Mouse (Mus musculus): ENCODE results near the gene Arhgef18. TPM values are rescaled to one million over a fixed set of nuclear protein-coding genes. Genes with fewer than 3 reads are reported as not detected.

The Arhgef18 gene
- polyA plus RNA-seq, 2 experiments, result 2.0 to 3.6 TPM

- no peaks in the 10 kb centered on the region for H3K9me3 ChIP-seq (ENCODE audit: control insufficient read depth, low read length)
- ATAC-seq (ENCODE audit: insufficient read depth) (no peak), DNase-seq (ENCODE audit: low read depth in 3 of 3, low spot score in 3 of 3) (no peak)
- no peak overlapping the region for H3K27ac ChIP-seq
- TF ChIP-seq CTCF (IDR thresholded peaks at IDR 0.05; ENCODE audit: low read depth), result no peak
- TF ChIP-seq EP300 (IDR thresholded peaks at IDR 0.05; ENCODE audit: low read depth), result no peak
- WGBS (ENCODE audit: insufficient replicate concordance), result 70% methylated on average over 6 of the region's 6 CpGs
- no peak overlapping the region for H3K4me2 ChIP-seq (ENCODE audit: low read depth)
- no peaks in the 10 kb centered on the region for H3K27me3 ChIP-seq (ENCODE audit: control insufficient read depth, insufficient read depth, low read length)
- no peak overlapping the region for H3K4me3 ChIP-seq (ENCODE audit: insufficient read depth in 1 of 2, low read depth in 2 of 2, low read length in 2 of 2)
- no peak overlapping the region for H3K9ac ChIP-seq (replicated peaks)
- H3K4me1 ChIP-seq (replicated peaks; ENCODE audit: control insufficient read depth in 2 of 2, insufficient read depth in 2 of 2, low read length in 1 of 2), result peaks cover 0 to 19% of the 10 kb centered on the region in 2 experiments; a peak in 2 of 4 replicates
- H3K36me3 ChIP-seq (replicated peaks; ENCODE audit: control insufficient read depth, insufficient read depth, low read depth), result no peaks in the 10 kb centered on the region
These were observed 42.1 kb upstream of the Arhgef18 start for GRCm38 (mm10) chr8:3350747-3351146.

- peaks cover 0 to 24% of the 10 kb centered on the region in 2 experiments; a peak in 2 of 4 replicates for H3K4me1 ChIP-seq (replicated peaks; ENCODE audit: control insufficient read depth in 2 of 2, insufficient read depth in 2 of 2, low read length in 1 of 2)
- H3K27me3 ChIP-seq (ENCODE audit: control insufficient read depth, insufficient read depth, low read length), result no peaks in the 10 kb centered on the region
- no peak for TF ChIP-seq CTCF (IDR thresholded peaks at IDR 0.05; ENCODE audit: low read depth)
- TF ChIP-seq EP300 (IDR thresholded peaks at IDR 0.05; ENCODE audit: low read depth), result no peak
- ATAC-seq (ENCODE audit: insufficient read depth) (no peak), DNase-seq (ENCODE audit: low read depth in 3 of 3, low spot score in 3 of 3) (no peak)
- no peak overlapping the region for H3K9ac ChIP-seq (replicated peaks)
- H3K9me3 ChIP-seq (ENCODE audit: control insufficient read depth, low read length), result no peaks in the 10 kb centered on the region
- no peak overlapping the region for H3K27ac ChIP-seq
- H3K4me3 ChIP-seq (ENCODE audit: insufficient read depth in 1 of 2, low read depth in 2 of 2, low read length in 2 of 2), result no peak overlapping the region
- H3K36me3 ChIP-seq (replicated peaks; ENCODE audit: control insufficient read depth, insufficient read depth, low read depth), result no peaks in the 10 kb centered on the region
- 51% methylated on average over 6 of the region's 6 CpGs for WGBS (ENCODE audit: insufficient replicate concordance)
- no peak overlapping the region; the same call in 1 of the 2 replicates for H3K4me2 ChIP-seq (ENCODE audit: low read depth)
These were observed 40.1 kb upstream of the Arhgef18 start for GRCm38 (mm10) chr8:3352715-3353114.

- Histone ChIP-seq H3K9me3 (ENCODE audit: control insufficient read depth, low read length) (no peaks in the 10 kb centered on the region), H3K27ac (no peak within 1 kb of the TSS), H3K36me3 (replicated peaks; ENCODE audit: control insufficient read depth, insufficient read depth, low read depth) (no peaks in the 10 kb centered on the region), H3K4me1 (replicated peaks; ENCODE audit: control insufficient read depth in 2 of 2, insufficient read depth in 2 of 2, low read length in 1 of 2) (peaks cover 0 to 21% of the 10 kb centered on the region in 2 experiments; a peak in 2 of 4 replicates), H3K4me3 (ENCODE audit: insufficient read depth in 1 of 2, low read depth in 2 of 2, low read length in 2 of 2) (peak within 1 kb of the TSS; percentile 14 to 53; a peak in 3 of 4 replicates), H3K4me2 (ENCODE audit: low read depth) (peak within 1 kb of the TSS; percentile 26), H3K27me3 (ENCODE audit: control insufficient read depth, insufficient read depth, low read length) (no peaks in the 10 kb centered on the region), H3K9ac (replicated peaks) (no peak within 1 kb of the TSS)
- WGBS (ENCODE audit: insufficient replicate concordance), result 10% methylated on average over 13 of the region's 13 CpGs
- DNase-seq (ENCODE audit: low read depth in 3 of 3, low spot score in 3 of 3) (no peak), ATAC-seq (ENCODE audit: insufficient read depth) (peak; percentile 34; the same call in 1 of the 2 replicates)
- TF ChIP-seq EP300 (IDR thresholded peaks at IDR 0.05; ENCODE audit: low read depth) (no peak), CTCF (IDR thresholded peaks at IDR 0.05; ENCODE audit: low read depth) (no peak)
These were observed 39.5 kb upstream of the Arhgef18 start, which contains the start of gene A430078G23Rik for GRCm38 (mm10) chr8:3353189-3353810. Gene A430078G23Rik, plus strand, starts transcription at chr8:3353415.

- no peaks in the 10 kb centered on the region for H3K36me3 ChIP-seq (replicated peaks; ENCODE audit: control insufficient read depth, insufficient read depth, low read depth)
- no peaks in the 10 kb centered on the region for H3K9me3 ChIP-seq (ENCODE audit: control insufficient read depth, low read length)
- no peak for TF ChIP-seq CTCF (IDR thresholded peaks at IDR 0.05; ENCODE audit: low read depth)
- TF ChIP-seq EP300 (IDR thresholded peaks at IDR 0.05; ENCODE audit: low read depth), result no peak
- 26% methylated on average over 6 of the region's 6 CpGs for WGBS (ENCODE audit: insufficient replicate concordance)
- no peak overlapping the region for H3K27ac ChIP-seq
- peak overlapping the region; percentile 14 to 53; a peak in 3 of 4 replicates for H3K4me3 ChIP-seq (ENCODE audit: insufficient read depth in 1 of 2, low read depth in 2 of 2, low read length in 2 of 2)
- peak overlapping the region; percentile 26; the same call in 1 of the 2 replicates for H3K4me2 ChIP-seq (ENCODE audit: low read depth)
- peaks cover 0 to 19% of the 10 kb centered on the region in 2 experiments; a peak in 2 of 4 replicates for H3K4me1 ChIP-seq (replicated peaks; ENCODE audit: control insufficient read depth in 2 of 2, insufficient read depth in 2 of 2, low read length in 1 of 2)
- no peak overlapping the region for H3K9ac ChIP-seq (replicated peaks)
- ATAC-seq (ENCODE audit: insufficient read depth) (0 out of 2 replicates have a peak, but pooled peaks have one; percentile 2), DNase-seq (ENCODE audit: low read depth in 3 of 3, low spot score in 3 of 3) (no peak)
- H3K27me3 ChIP-seq (ENCODE audit: control insufficient read depth, insufficient read depth, low read length), result no peaks in the 10 kb centered on the region
These were observed 38.9 kb upstream of the Arhgef18 start for GRCm38 (mm10) chr8:3353811-3354442.

GRCm38 (mm10) chr8:3354443-3354812 is 38.4 kb upstream of the Arhgef18 start:
- Histone ChIP-seq H3K4me1 (replicated peaks; ENCODE audit: control insufficient read depth in 2 of 2, insufficient read depth in 2 of 2, low read length in 1 of 2) (peaks cover 0 to 19% of the 10 kb centered on the region in 2 experiments; a peak in 2 of 4 replicates), H3K27ac (no peak overlapping the region), H3K4me2 (ENCODE audit: low read depth) (peak overlapping the region; percentile 26; the same call in 1 of the 2 replicates), H3K27me3 (ENCODE audit: control insufficient read depth, insufficient read depth, low read length) (no peaks in the 10 kb centered on the region), H3K9ac (replicated peaks) (no peak overlapping the region), H3K9me3 (ENCODE audit: control insufficient read depth, low read length) (no peaks in the 10 kb centered on the region), H3K4me3 (ENCODE audit: insufficient read depth in 1 of 2, low read depth in 2 of 2, low read length in 2 of 2) (peak overlapping the region; percentile 14 to 53; a peak in 2 of 4 replicates), H3K36me3 (replicated peaks; ENCODE audit: control insufficient read depth, insufficient read depth, low read depth) (no peaks in the 10 kb centered on the region)
- DNase-seq (ENCODE audit: low read depth in 3 of 3, low spot score in 3 of 3) (no peak), ATAC-seq (ENCODE audit: insufficient read depth) (no peak)
- TF ChIP-seq EP300 (IDR thresholded peaks at IDR 0.05; ENCODE audit: low read depth) (no peak), CTCF (IDR thresholded peaks at IDR 0.05; ENCODE audit: low read depth) (no peak)
- 7% methylated on average over 5 of the region's 5 CpGs for WGBS (ENCODE audit: insufficient replicate concordance)
